8 mouse cellular contexts compared by ENCODE assay signal in the genomic region with DNA sequence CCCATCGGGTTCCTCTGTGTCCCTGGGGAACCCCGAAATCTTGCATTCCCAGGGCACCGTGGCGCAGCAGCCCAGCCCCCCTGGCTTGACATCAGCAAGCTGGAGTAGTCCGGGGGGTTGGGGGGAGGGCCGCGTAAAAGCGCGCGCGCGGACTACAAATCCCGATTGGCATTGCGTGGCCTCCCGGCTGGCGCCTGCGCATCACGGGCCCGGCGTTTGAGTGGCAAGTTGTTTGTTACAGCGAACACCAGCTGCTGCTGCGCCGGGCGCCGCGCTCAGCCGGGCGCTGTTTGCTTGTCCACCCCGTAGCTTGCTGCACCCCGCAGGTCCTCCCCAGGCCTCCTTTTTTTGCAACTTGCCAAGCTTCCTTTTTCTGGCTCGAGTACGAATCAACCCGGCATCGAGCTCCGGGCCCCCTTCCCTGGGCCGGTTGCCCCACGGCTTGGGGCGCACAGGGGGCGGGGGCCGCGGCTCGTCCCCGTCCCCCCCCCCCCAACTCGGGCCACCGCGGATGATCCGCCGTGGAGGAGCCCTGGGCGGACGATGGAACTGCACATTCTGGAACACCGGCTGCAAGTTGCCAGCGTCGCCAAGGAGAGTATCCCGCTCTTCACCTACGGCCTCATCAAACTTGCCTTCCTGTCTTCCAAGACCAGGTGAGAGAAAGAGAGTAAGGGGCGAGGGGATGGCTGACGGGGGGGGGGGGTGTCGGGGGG. TPM values are rescaled to one million over a fixed set of nuclear protein-coding genes. Genes with fewer than 3 reads are reported as not detected.
DNase-seq lines count a peak whose midpoint lies in the region; ATAC-seq and TF ChIP-seq lines count a peak whose summit lies in the region.

A gene (plus strand): TSS at position 216 of the 716 bp plus-strand sequence.

- WGBS in hindbrain, embryonic 14.5 days, result under 1% methylated on average over 54 of the region's 58 CpGs

- in situ Hi-C loops in Patski (cut with MboI; ENCODE audit: low pct_unique_long_range_greater_than_20kb), result no loop called here

- peak; percentile 79 for ATAC-seq in Patski
- peak; percentile 90 for ATAC-seq in hindbrain, embryonic 14.5 days (ENCODE audit: low FRiP score)

- H3K9ac ChIP-seq in hindbrain, embryonic 14.5 days, result peak within 1 kb of the TSS; percentile 88

- peak within 1 kb of the TSS; percentile 93 for H3K27ac ChIP-seq in hindbrain, embryonic 14.5 days

- no peaks in the 10 kb centered on the region for H3K27me3 ChIP-seq in Patski
- H3K27me3 ChIP-seq in hindbrain, embryonic 14.5 days (ENCODE audit: control insufficient read depth, insufficient read depth, low read length), result no peaks in the 10 kb centered on the region

- no peaks in the 10 kb centered on the region for H3K36me3 ChIP-seq in hindbrain, embryonic 14.5 days (replicated peaks; ENCODE audit: control insufficient read depth, insufficient read depth)

- peaks cover 24% of the 10 kb centered on the region for H3K4me1 ChIP-seq in hindbrain, embryonic 14.5 days (replicated peaks; ENCODE audit: control insufficient read depth, insufficient read depth, low read length)

- no peaks in the 10 kb centered on the region for H3K9me3 ChIP-seq in hindbrain, embryonic 14.5 days (ENCODE audit: control insufficient read depth, low read length)

- CTCF ChIA-PET in Patski (lab: Charles Lee), result no interaction called here

- POLR2A ChIA-PET in Patski (lab: Charles Lee), result interaction anchor here (0.6 to 1.1 kb wide), 4 partner anchors 10 to 1389 kb away, joined by 3 to 8 read pairs (median 3); a partner anchor contains a TSS

- no peak for TF ChIP-seq CTCF in Patski (IDR thresholded peaks at IDR 0.05)

- H3K4me2 ChIP-seq in hindbrain, embryonic 14.5 days (replicated peaks), result peak within 1 kb of the TSS; percentile 63

- DNase-seq in Patski (ENCODE audit: low read depth, low spot score), result peak; percentile 64
- DNase-seq in cerebellum, postnatal 10 days, result peak; percentile 97 to 98
- DNase-seq in frontal cortex, postnatal 36 days (ENCODE audit: low spot score in 2 of 2), result peak; percentile 95 to 97
- peak; percentile 96 for DNase-seq in hindbrain, embryonic 14.5 days (ENCODE audit: low spot score)
- DNase-seq in layer of hippocampus, postnatal 25 days (ENCODE audit: extremely low spot score in 1 of 2, low spot score in 1 of 2), result peak; percentile 93
- DNase-seq in lung, postnatal 14 days, result peak; percentile 93
- peak; percentile 93 for DNase-seq in ovary, postnatal 36 days (ENCODE audit: low spot score)
- peak; percentile 95 for DNase-seq in thymus, postnatal 14 days

- H3K4me3 ChIP-seq in hindbrain, embryonic 14.5 days (replicated peaks; ENCODE audit: low read length), result peak within 1 kb of the TSS; percentile 93

RNA-seq across cellular contexts. Expression of the gene that starts here (rescaled TPM):
- 27.3 TPM for polyA plus RNA-seq in Patski (2021)
- 28.1 and 31.9 TPM in 2 replicates for polyA plus RNA-seq in hindbrain, embryonic 14.5 days (2014; fragmentation: Nextera tagmentation; extraction: Ambion mirVana)
- total RNA-seq in layer of hippocampus, postnatal 25 days (2021), result 10 to 100 TPM; 64.5 to 69.2 TPM

Comparison
In these comparisons a context has a peak if more than half of its experiments do, and no peak if none do; other contexts are left out.
1. Peak in every context shown above with its lines: DNase-seq, ATAC-seq, H3K4me3 ChIP-seq and H3K27ac ChIP-seq.